Mouse (Mus musculus): ENCODE data around the gene Ubb. TPM values are rescaled to one million over a fixed set of nuclear protein-coding genes. Genes with fewer than 3 reads are reported as not detected.

Gene Ubb
- total and polyA plus RNA-seq, 3 experiments, result 626 to 1,026 (median 699) TPM

- Histone ChIP-seq H3K4me3 (no peak overlapping the region), H3K79me2 (replicated peaks; ENCODE audit: control insufficient read depth, insufficient read depth, low read length) (no peaks in the 10 kb centered on the region; the same call in 1 of the 2 replicates), H3K27ac (no peak overlapping the region), H3K4me1 (ENCODE audit: control insufficient read depth, insufficient read depth, low read length) (peaks cover 3% of the 10 kb centered on the region), H3K36me3 (ENCODE audit: control insufficient read depth, insufficient read depth, low read length) (no peaks in the 10 kb centered on the region), H3K27me3 (ENCODE audit: control insufficient read depth, insufficient read depth, low read length) (no peaks in the 10 kb centered on the region), H3K9ac (ENCODE audit: low read depth, low read length) (no peak overlapping the region)
- no peak for DNase-seq
- WGBS, result 81% methylated on average over 8 of the region's 8 CpGs
- TF ChIP-seq CTCF (IDR thresholded peaks at IDR 0.05) (no peak), EP300 (IDR thresholded peaks at IDR 0.05; ENCODE audit: insufficient read depth, low read depth, low read length) (no peak), POLR2A (IDR thresholded peaks at IDR 0.05; ENCODE audit: insufficient read depth, low read depth, low read length) (no peak)
- intact Hi-C loops (cut with DNase I), result no loop called here
Observed at GRCm38 (mm10) chr11:62541581-62541980, 9.4 kb upstream of the Ubb start.

- H3K79me2 ChIP-seq (replicated peaks; ENCODE audit: control insufficient read depth, insufficient read depth, low read length), result no peaks in the 10 kb centered on the region
- no peaks in the 10 kb centered on the region for H3K36me3 ChIP-seq (ENCODE audit: control insufficient read depth, insufficient read depth, low read length)
- H3K27ac ChIP-seq, result no peak overlapping the region
- H3K27me3 ChIP-seq (ENCODE audit: control insufficient read depth, insufficient read depth, low read length), result no peaks in the 10 kb centered on the region
- TF ChIP-seq CTCF (IDR thresholded peaks at IDR 0.05) (no peak), POLR2A (IDR thresholded peaks at IDR 0.05; ENCODE audit: insufficient read depth, low read depth, low read length) (no peak), EP300 (IDR thresholded peaks at IDR 0.05; ENCODE audit: insufficient read depth, low read depth, low read length) (no peak)
- peaks cover 1% of the 10 kb centered on the region for H3K4me1 ChIP-seq (ENCODE audit: control insufficient read depth, insufficient read depth, low read length)
- no peak overlapping the region for H3K9ac ChIP-seq (ENCODE audit: low read depth, low read length)
- 86% methylated on average over 3 of the region's 3 CpGs for WGBS
- intact Hi-C loops (cut with DNase I), result no loop called here
- DNase-seq, result no peak
- H3K4me3 ChIP-seq, result no peak overlapping the region
Observed at GRCm38 (mm10) chr11:62543991-62544390, 7.0 kb upstream of the Ubb start.

- WGBS, result 1% methylated on average over 5 of the region's 5 CpGs
- intact Hi-C loops (cut with DNase I), result loop anchor here (2.0 to 5.0 kb wide), 3 partner anchors 53 to 98 kb away; partner anchors contain the start of genes Lrrc75a and Mmgt2
- DNase-seq, result peak; percentile 75 to 81
Observed at GRCm38 (mm10) chr11:62549782-62550181, 1.2 kb upstream of the Ubb start.

GRCm38 (mm10) chr11:62550227-62550685 is 715 bp upstream of the Ubb start:
- Histone ChIP-seq H3K36me3 (ENCODE audit: control insufficient read depth, insufficient read depth, low read length) (peaks cover 23% of the 10 kb centered on the region), H3K4me1 (ENCODE audit: control insufficient read depth, insufficient read depth, low read length) (peaks cover 3% of the 10 kb centered on the region), H3K9ac (ENCODE audit: low read depth, low read length) (peak overlapping the region; percentile 91), H3K27me3 (ENCODE audit: control insufficient read depth, insufficient read depth, low read length) (no peaks in the 10 kb centered on the region), H3K79me2 (replicated peaks; ENCODE audit: control insufficient read depth, insufficient read depth, low read length) (no peaks in the 10 kb centered on the region), H3K4me3 (peak overlapping the region; percentile 82), H3K27ac (peak overlapping the region; percentile 100)
- peak; percentile 73 for DNase-seq
- intact Hi-C loops (cut with DNase I), result loop anchor here (2.0 to 5.0 kb wide), 3 partner anchors 53 to 97 kb away; partner anchors contain the start of genes Lrrc75a and Mmgt2
- under 1% methylated on average over 11 of the region's 11 CpGs for WGBS
- TF ChIP-seq EP300 (IDR thresholded peaks at IDR 0.05; ENCODE audit: insufficient read depth, low read depth, low read length), result peak; percentile 45; the same call in 1 of the 2 replicates
- TF ChIP-seq POLR2A (IDR thresholded peaks at IDR 0.05; ENCODE audit: insufficient read depth, low read depth, low read length), result peak; percentile 37; the same call in 1 of the 2 replicates
- TF ChIP-seq CTCF (IDR thresholded peaks at IDR 0.05), result no peak

More at GRCm38 (mm10) chr11:62549782-62550181, 1.2 kb upstream of the Ubb start:
- Histone ChIP-seq H3K79me2 (replicated peaks; ENCODE audit: control insufficient read depth, insufficient read depth, low read length) (no peaks in the 10 kb centered on the region), H3K27me3 (ENCODE audit: control insufficient read depth, insufficient read depth, low read length) (no peaks in the 10 kb centered on the region), H3K4me3 (peak overlapping the region; percentile 82), H3K9ac (ENCODE audit: low read depth, low read length) (peak overlapping the region; percentile 31), H3K36me3 (ENCODE audit: control insufficient read depth, insufficient read depth, low read length) (peaks cover 18% of the 10 kb centered on the region), H3K27ac (peak overlapping the region; percentile 100), H3K4me1 (ENCODE audit: control insufficient read depth, insufficient read depth, low read length) (peaks cover 3% of the 10 kb centered on the region)
- no peak for TF ChIP-seq CTCF (IDR thresholded peaks at IDR 0.05)
- TF ChIP-seq POLR2A (IDR thresholded peaks at IDR 0.05; ENCODE audit: insufficient read depth, low read depth, low read length), result 0 out of 2 replicates have a peak, but pooled peaks have one; percentile 10

GRCm38 (mm10) chr11:62551226-62552119 is 502 bp downstream of the Ubb start:
- peaks cover 5% of the 10 kb centered on the region for H3K4me1 ChIP-seq (ENCODE audit: control insufficient read depth, insufficient read depth, low read length)
- peak overlapping the region; percentile 61 for H3K9ac ChIP-seq (ENCODE audit: low read depth, low read length)
- intact Hi-C loops (cut with DNase I), result loop anchor here (2.0 to 5.0 kb wide), 3 partner anchors 51 to 96 kb away; partner anchors contain the start of genes Lrrc75a and Mmgt2
- under 1% methylated on average over 58 of the region's 58 CpGs for WGBS
- peak; percentile 93 for DNase-seq
- H3K4me3 ChIP-seq, result peak overlapping the region; percentile 82
- H3K27me3 ChIP-seq (ENCODE audit: control insufficient read depth, insufficient read depth, low read length), result no peaks in the 10 kb centered on the region
- H3K79me2 ChIP-seq (replicated peaks; ENCODE audit: control insufficient read depth, insufficient read depth, low read length), result no peaks in the 10 kb centered on the region
- TF ChIP-seq CTCF (IDR thresholded peaks at IDR 0.05) (no peak), POLR2A (IDR thresholded peaks at IDR 0.05; ENCODE audit: insufficient read depth, low read depth, low read length) (peak; percentile 100), EP300 (IDR thresholded peaks at IDR 0.05; ENCODE audit: insufficient read depth, low read depth, low read length) (peak; percentile 97)
- H3K27ac ChIP-seq, result peak overlapping the region; percentile 100
- H3K36me3 ChIP-seq (ENCODE audit: control insufficient read depth, insufficient read depth, low read length), result peaks cover 26% of the 10 kb centered on the region
